Mouse (Mus musculus): ENCODE results near the gene Prr29.

DNA sequence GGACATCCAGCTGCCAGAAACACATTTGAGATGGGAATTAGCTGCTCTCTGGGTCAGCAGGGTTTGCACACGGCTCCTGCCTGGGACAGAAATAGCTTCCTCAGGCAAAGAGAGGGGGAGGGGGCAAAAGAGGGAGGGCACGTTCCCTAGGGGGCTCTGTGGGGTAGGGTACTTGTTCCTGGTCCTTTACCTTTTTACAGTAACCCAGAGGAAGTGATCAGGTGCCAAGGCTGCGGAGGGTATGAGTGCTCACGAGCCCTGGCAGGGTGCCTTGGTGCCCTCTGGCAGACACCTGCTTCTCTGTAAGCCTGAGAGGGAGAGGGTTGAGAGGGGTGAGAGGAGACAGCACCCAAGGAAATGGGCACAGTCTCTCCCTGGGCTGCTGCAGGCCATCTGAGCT lies 32.8 kb upstream of the Prr29 start:
- TF ChIP-seq USF1 (IDR thresholded peaks at IDR 0.05; ENCODE audit: low read depth) (no peak), MYOG (IDR thresholded peaks at IDR 0.05; ENCODE audit: control insufficient read depth in 1 of 3, insufficient read depth in 1 of 3, insufficient read length in 2 of 3, low read depth in 2 of 3) (peak in 1 of 3 experiments; percentile 37), POLR2A (IDR thresholded peaks at IDR 0.05; ENCODE audit: insufficient read length, low read depth) (no peak), MAX (IDR thresholded peaks at IDR 0.05; ENCODE audit: low read depth) (no peak), TCF3 (IDR thresholded peaks at IDR 0.05; ENCODE audit: insufficient read length, low read depth) (no peak), E2F4 (IDR thresholded peaks at IDR 0.05; ENCODE audit: insufficient read depth) (no peak)

Measured in myocyte (in vitro differentiated cells).